Mouse (Mus musculus) testis, postnatal 10 days (tissue): ENCODE results near the gene Ncr1.
"Not testable (repeated sequence)": the region's sequence is repeated elsewhere in the genome, so short reads cannot be mapped to it uniquely, and the experiment has no call there.

ENCODE experiments used
- DNase-seq: peaks from one replicate; pipeline ENCODE4 v3.0.0; 2021; ENCODE audit warnings: low spot score

The Ncr1 gene

DNA sequence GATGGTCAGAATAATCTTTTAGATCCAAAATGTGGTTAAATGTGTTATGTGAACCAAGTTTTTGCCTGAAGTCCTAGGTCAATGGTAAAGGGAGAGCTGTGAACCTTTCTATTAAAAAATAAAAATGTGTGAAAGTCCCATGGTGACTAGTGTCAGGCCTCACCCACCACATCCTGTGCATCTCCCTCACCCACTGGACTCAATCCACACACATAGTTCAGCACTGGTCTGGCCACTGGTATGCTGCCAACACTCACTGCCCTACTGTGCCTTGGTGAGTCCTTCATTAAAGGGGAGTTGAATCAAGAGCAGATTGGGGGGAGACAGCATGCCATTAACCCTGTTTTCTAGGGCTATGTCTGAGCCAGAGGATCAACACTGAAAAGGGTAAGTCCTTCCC, at the start of gene Ncr1:
TSS of gene Ncr1 (plus strand) at position 216 of the 400 bp plus-strand sequence.
- DNase-seq, result no peak

DNA sequence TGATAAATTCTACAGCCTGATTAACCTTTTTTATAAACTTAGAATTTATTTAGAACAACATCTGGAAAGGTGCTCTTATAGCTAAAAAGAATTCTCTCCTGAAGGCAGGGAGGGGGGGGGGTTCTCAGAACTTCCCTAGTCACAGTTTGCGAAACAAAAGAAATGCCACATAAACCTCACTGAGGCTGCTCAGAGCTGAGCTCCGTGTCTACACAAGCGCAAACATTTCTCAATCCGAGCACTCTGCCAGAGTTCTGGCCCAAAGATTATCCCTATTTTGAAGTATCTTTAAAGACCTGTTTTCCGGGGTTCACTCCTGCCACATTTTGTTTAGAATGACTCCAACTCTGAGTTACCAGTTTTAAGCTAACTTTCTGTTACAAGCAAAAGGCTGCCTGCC, 44.9 kb upstream of the Ncr1 start:
- no peak for DNase-seq

DNA sequence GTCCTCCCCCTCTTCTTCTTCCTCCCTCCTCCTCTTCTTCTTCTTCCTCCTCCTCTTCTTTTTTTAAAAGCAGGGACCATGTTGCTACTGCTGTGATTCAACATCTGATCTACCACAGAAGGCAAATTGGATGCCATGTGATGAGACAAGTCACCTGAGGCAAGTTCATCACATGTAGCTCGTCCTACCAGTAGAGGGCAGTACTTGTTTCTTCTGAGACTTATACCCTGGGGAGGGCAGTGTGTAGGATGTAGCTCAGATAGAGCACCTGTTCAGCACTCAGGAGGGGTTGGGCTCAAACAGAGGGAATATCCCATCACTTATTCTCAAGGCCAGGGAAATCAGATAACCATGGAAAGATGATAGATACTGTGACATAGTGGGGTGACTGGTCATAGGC, 40.3 kb upstream of the Ncr1 start:
- no peak for DNase-seq

- DNase-seq, result no peak
These were observed 37.4 kb upstream of the Ncr1 start for GRCm38 (mm10) chr7:4300166-4300565.

DNA sequence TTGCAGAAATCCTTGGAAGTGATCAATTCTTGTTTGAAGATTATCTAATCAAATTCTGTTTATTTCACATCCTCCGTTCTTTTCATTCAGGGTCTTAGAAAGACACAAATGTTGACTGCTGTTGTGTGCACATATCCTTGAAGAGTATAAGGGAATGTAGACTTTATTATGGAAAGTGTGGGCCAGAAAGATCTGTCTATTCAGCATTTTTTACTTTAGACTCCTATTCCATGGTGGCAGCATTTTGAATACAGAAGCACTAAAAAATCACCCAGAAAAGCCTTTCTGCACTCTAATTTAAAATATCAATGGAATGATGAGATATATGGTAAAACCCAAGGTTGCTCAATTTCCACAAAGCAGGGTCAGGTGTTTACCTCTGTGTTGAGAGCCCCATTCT, 34.1 kb upstream of the Ncr1 start:
- no peak for DNase-seq

DNA sequence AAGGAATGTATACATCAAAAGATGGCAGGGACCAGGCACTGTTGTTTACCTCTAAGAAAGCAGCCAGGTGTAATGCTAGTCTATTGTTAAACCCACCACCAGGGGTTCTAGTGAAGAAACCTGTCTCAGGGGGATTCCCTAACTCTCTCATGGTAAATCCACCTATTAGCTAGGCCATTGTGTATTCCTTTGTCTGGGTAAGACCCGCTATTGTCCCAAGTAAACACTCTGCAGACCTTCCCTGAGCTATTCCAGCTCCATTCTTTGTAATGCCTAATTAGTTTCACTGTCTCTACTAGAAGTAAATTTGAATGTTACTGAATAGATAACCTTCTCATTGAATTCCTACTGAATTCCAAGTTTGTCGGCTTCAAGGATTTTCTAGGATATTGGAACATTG, 24.4 kb upstream of the Ncr1 start:
- not testable (repeated sequence) for DNase-seq

- not testable (repeated sequence) for DNase-seq
These were observed 24.0 kb upstream of the Ncr1 start for GRCm38 (mm10) chr7:4313531-4313930.

GRCm38 (mm10) chr7:4323301-4323700, 14.2 kb upstream of the Ncr1 start:
- no peak for DNase-seq

GRCm38 (mm10) chr7:4373521-4373920, 36.0 kb downstream of the Ncr1 start:
- no peak for DNase-seq
